Mouse (Mus musculus) cerebellum, postnatal 4 days (tissue): ENCODE measurements around the gene Pou4f2.

Experiments used
- DNase-seq, 2 experiments: peaks; one replicate each; pipeline ENCODE4 v3.0.0; 2022; ENCODE audit warnings: low spot score in 2 of 2, mixed read lengths in 1 of 2

Pou4f2 gene

DNA sequence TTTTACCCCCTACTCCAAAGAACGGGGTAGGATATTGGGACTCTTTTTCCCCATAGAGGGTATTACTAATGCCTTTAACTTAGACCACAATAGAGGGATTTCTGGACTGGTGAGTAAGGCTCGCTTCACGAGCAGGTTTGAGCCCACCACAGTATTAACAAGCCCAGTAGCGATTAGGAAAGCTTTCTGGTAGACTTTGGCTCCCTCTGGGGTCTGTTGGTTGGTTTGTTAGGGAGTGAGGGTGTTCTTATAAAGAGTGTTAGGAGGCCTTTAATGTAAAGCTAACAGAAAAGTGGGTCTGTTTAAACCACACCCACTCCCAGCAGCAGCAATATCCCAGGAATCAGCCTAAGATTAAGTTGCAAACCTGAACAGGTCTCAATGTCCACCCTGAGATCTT lies 17.2 kb downstream of the Pou4f2 start:
- no peak for DNase-seq

DNA sequence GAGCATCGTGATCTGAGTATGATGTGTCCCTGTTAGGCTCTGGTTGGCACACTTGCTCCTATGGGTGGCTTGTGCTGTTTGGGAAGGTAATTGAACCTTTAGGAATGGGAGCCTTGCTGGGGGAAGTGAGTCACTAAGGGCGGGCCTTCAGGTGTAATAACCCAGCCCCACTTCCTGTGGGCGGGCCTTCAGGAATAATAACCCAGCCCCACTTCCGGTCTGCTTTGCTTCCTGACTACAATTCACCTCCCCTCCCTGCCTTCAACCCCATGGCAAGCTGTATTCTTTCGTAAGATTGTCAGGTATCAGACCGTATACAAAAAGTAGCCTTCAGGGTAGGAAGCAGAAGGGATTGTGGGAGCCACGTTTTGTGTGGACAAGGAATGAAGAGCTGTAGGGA lies 45.7 kb downstream of the Pou4f2 start:
- no peak for DNase-seq
